ENCODE assay signal across 22 mouse cellular contexts in genomic region chr3:153645803-153646202, GRCm38 (mm10).
A peak's percentile ranks its signal among the peaks of the same experiment; 100 is the strongest.
DNase-seq lines count a peak whose midpoint lies in the region; ATAC-seq and TF ChIP-seq lines count a peak whose summit lies in the region.
"Had no signal": no experiment of that assay in that cellular context is flagged by ENCODE, and none has a peak within 500 bp of the region (broad histone marks: within the 10 kb centered on the region; RNA-seq: fewer than 3 reads in every experiment).

No protein-coding gene starts in this region.

- WGBS in forebrain, embryonic 10.5 days: 86% methylated on average over 7 of the region's 7 CpGs
- WGBS in forebrain, embryonic 16.5 days: 56% methylated on average over 7 of the region's 7 CpGs
- 43% methylated on average over 7 of the region's 7 CpGs for WGBS in kidney, embryonic 15.5 days
- WGBS in lung, postnatal 0 days: 46% methylated on average over 7 of the region's 7 CpGs
- 42% methylated on average over 7 of the region's 7 CpGs for WGBS in olfactory bulb, adult 2 months

- DNase-seq in forebrain, embryonic 10.5 days (ENCODE audit: extremely low spot score, low spot score): peak; percentile 13
- DNase-seq in kidney, adult 18-20 months: no peak
- DNase-seq in lung, postnatal 0 days (ENCODE audit: low spot score): no peak
- no peak for DNase-seq in lung, adult 18-20 months
- DNase-seq: adrenal gland, postnatal 36 days; cerebellum, adult 2 months; gastrocnemius, postnatal 25 days; kidney, adult 8-10 months; layer of hippocampus, postnatal 36 days; liver, embryonic 13.5 days; lung, postnatal 14 days; right cerebral cortex, postnatal 14 days; thymus, adult 18-20 months; thymus, postnatal 4 days had no signal

- H3K27me3 ChIP-seq in forebrain, embryonic 10.5 days (ENCODE audit: poor library complexity, severe bottlenecking): no peaks in the 10 kb centered on the region
- no peaks in the 10 kb centered on the region for H3K27me3 ChIP-seq in forebrain, embryonic 16.5 days (replicated peaks; ENCODE audit: control insufficient read depth, insufficient read depth, low read length)
- no peaks in the 10 kb centered on the region for H3K27me3 ChIP-seq in kidney, embryonic 15.5 days
- no peaks in the 10 kb centered on the region for H3K27me3 ChIP-seq in lung, postnatal 0 days (replicated peaks; ENCODE audit: insufficient read depth, low read length)
- H3K27me3 ChIP-seq: CH12.LX; limb, embryonic 13.5 days; liver, embryonic 13.5 days had no signal

- no peak for TF ChIP-seq EP300 in lung, postnatal 0 days (IDR thresholded peaks at IDR 0.05)

- H3K4me3 ChIP-seq in forebrain, embryonic 10.5 days: no peak overlapping the region
- H3K4me3 ChIP-seq in forebrain, embryonic 16.5 days (replicated peaks; ENCODE audit: low read length): no peak overlapping the region
- H3K4me3 ChIP-seq in kidney, embryonic 15.5 days (replicated peaks): no peak overlapping the region
- no peak overlapping the region for H3K4me3 ChIP-seq in lung, postnatal 0 days (ENCODE audit: low read depth, low read length)
- H3K4me3 ChIP-seq in olfactory bulb, adult 2 months (ENCODE audit: insufficient read depth, low read depth, low read length): no peak overlapping the region
- H3K4me3 ChIP-seq: hindbrain, embryonic 10.5 days; limb, embryonic 13.5 days; liver, embryonic 13.5 days; midbrain, embryonic 10.5 days had no signal

- no peak overlapping the region for H3K4me2 ChIP-seq in forebrain, embryonic 16.5 days (ENCODE audit: low read length)
- H3K4me2 ChIP-seq in kidney, embryonic 15.5 days: no peak overlapping the region
- H3K4me2 ChIP-seq in lung, postnatal 0 days (replicated peaks; ENCODE audit: low read depth, low read length): no peak overlapping the region
- H3K4me2 ChIP-seq: limb, embryonic 13.5 days; liver, embryonic 13.5 days had no signal

- H3K36me3 ChIP-seq in forebrain, embryonic 10.5 days (replicated peaks): no peaks in the 10 kb centered on the region
- no peaks in the 10 kb centered on the region for H3K36me3 ChIP-seq in forebrain, embryonic 16.5 days (ENCODE audit: control insufficient read depth, insufficient read depth)
- H3K36me3 ChIP-seq in kidney, embryonic 15.5 days: peaks cover 12% of the 10 kb centered on the region; the same call in 1 of the 2 replicates
- H3K36me3 ChIP-seq in lung, postnatal 0 days (ENCODE audit: insufficient read depth, low read length): no peaks in the 10 kb centered on the region
- H3K36me3 ChIP-seq: hindbrain, embryonic 10.5 days; liver, embryonic 13.5 days; midbrain, embryonic 10.5 days had no signal

- peaks cover 24% of the 10 kb centered on the region for H3K4me1 ChIP-seq in forebrain, embryonic 10.5 days
- H3K4me1 ChIP-seq in forebrain, embryonic 16.5 days (replicated peaks; ENCODE audit: control insufficient read depth, insufficient read depth, low read length): peaks cover 6% of the 10 kb centered on the region; the same call in 1 of the 2 replicates
- peaks cover 23% of the 10 kb centered on the region for H3K4me1 ChIP-seq in kidney, embryonic 15.5 days
- H3K4me1 ChIP-seq in lung, postnatal 0 days (ENCODE audit: insufficient read depth, low read depth, low read length): no peaks in the 10 kb centered on the region
- H3K4me1 ChIP-seq in olfactory bulb, adult 2 months (ENCODE audit: control insufficient read depth, insufficient read depth, low read length): peaks cover 27% of the 10 kb centered on the region

- TF ChIP-seq POLR2A in olfactory bulb, adult 2 months (IDR thresholded peaks at IDR 0.05; ENCODE audit: insufficient read depth, low read depth, low read length): no peak

- H3K9me3 ChIP-seq in forebrain, embryonic 10.5 days: no peaks in the 10 kb centered on the region
- H3K9me3 ChIP-seq in forebrain, embryonic 16.5 days (ENCODE audit: control insufficient read depth, low read length): no peaks in the 10 kb centered on the region
- H3K9me3 ChIP-seq in kidney, embryonic 15.5 days (replicated peaks): no peaks in the 10 kb centered on the region
- H3K9me3 ChIP-seq in lung, postnatal 0 days (ENCODE audit: low read length): no peaks in the 10 kb centered on the region
- H3K9me3 ChIP-seq: hindbrain, embryonic 10.5 days; limb, embryonic 13.5 days; liver, embryonic 13.5 days; midbrain, embryonic 10.5 days had no signal

- no peak overlapping the region for H3K27ac ChIP-seq in forebrain, embryonic 10.5 days
- no peak overlapping the region for H3K27ac ChIP-seq in forebrain, embryonic 16.5 days (ENCODE audit: low read length)
- peak overlapping the region; percentile 66 for H3K27ac ChIP-seq in kidney, embryonic 15.5 days
- no peak overlapping the region for H3K27ac ChIP-seq in lung, postnatal 0 days (ENCODE audit: low read length)
- peak overlapping the region; percentile 54; the same call in 1 of the 2 replicates for H3K27ac ChIP-seq in olfactory bulb, adult 2 months (ENCODE audit: insufficient read depth, low read depth, low read length)
- H3K27ac ChIP-seq: hindbrain, embryonic 10.5 days; limb, embryonic 13.5 days; liver, embryonic 13.5 days; midbrain, embryonic 10.5 days had no signal

- no peak for ATAC-seq in forebrain, embryonic 16.5 days
- peak; percentile 86 for ATAC-seq in kidney, embryonic 15.5 days (replicated peaks; ENCODE audit: low FRiP score)
- ATAC-seq in lung, postnatal 0 days: peak; percentile 25; the same call in 1 of the 2 replicates
- no peak for ATAC-seq in activated CD4-positive, CD25-positive, alpha-beta regulatory T cell, adult 4 months

- TF ChIP-seq CTCF in lung, postnatal 0 days (IDR thresholded peaks at IDR 0.05): no peak
- TF ChIP-seq CTCF in olfactory bulb, adult 2 months (IDR thresholded peaks at IDR 0.05; ENCODE audit: insufficient read depth, low read depth, low read length): no peak

- no peak overlapping the region for H3K9ac ChIP-seq in forebrain, embryonic 16.5 days (replicated peaks; ENCODE audit: low read depth, low read length)
- H3K9ac ChIP-seq in kidney, embryonic 15.5 days: no peak overlapping the region
- no peak overlapping the region for H3K9ac ChIP-seq in lung, postnatal 0 days (replicated peaks; ENCODE audit: low read depth)
- H3K9ac ChIP-seq: limb, embryonic 13.5 days; liver, embryonic 13.5 days had no signal

Comparison
In these comparisons a context has a peak if more than half of its experiments do, and no peak if none do; other contexts are left out.
1. H3K27ac ChIP-seq: peak in kidney, embryonic 15.5 days (single experiment) and olfactory bulb, adult 2 months (single experiment); none in forebrain, embryonic 10.5 days (single experiment), forebrain, embryonic 16.5 days (single experiment) and lung, postnatal 0 days (single experiment).
2. ATAC-seq: peak in kidney, embryonic 15.5 days (single experiment) and lung, postnatal 0 days (single experiment); none in forebrain, embryonic 16.5 days (single experiment) and activated CD4-positive, CD25-positive, alpha-beta regulatory T cell, adult 4 months (single experiment).